Mouse (Mus musculus): Measurements from ENCODE around the gene Calm5.

- TF ChIP-seq NANOG (IDR thresholded peaks at IDR 0.05; ENCODE audit: borderline replicate concordance, low read length): no peak
- no peak for TF ChIP-seq CTCF (conservative IDR thresholded peaks at IDR 0.05; ENCODE audit: low read length)
Measured at GRCm38 (mm10) chr13:3877679-3878220, 23.8 kb downstream of the Calm5 start.

Data from E14TG2a.4 (cell line).